Comparison of ENCODE assay signal across 29 mouse cellular contexts in the genomic region with DNA sequence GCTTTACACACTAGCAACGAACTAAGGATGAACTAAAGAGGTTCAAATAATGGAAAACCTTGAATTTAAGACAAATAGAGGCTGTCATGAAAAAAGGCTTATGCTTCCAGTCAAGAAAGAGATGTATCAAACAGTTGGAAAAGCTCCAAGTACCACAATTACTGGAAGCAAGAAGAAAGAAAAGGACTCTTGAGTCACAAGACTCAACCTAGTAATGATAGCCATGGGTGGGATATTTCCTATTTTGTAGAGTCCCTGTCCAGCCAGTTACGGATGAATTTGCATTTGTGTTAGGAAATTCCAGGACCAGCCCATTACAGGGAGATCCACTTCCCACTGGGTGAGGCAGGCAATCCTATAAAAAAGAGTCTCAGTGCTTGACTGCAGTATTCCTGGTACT. TPM values are rescaled to one million over a fixed set of nuclear protein-coding genes. Genes with fewer than 3 reads are reported as not detected.
DNase-seq lines count a peak whose midpoint lies in the region; ATAC-seq and TF ChIP-seq lines count a peak whose summit lies in the region.
"Had no signal": no experiment of that assay in that cellular context is flagged by ENCODE, and none has a peak within 500 bp of the region (broad histone marks: within the 10 kb centered on the region; RNA-seq: fewer than 3 reads in every experiment).

A gene (plus strand): TSS at position 301 of the 400 bp plus-strand sequence.

- WGBS in stomach, postnatal 0 days, result 71% methylated on average over 2 of the region's 2 CpGs
- WGBS in forebrain, embryonic 15.5 days, result 57% methylated on average over 2 of the region's 2 CpGs

- no peak within 1 kb of the TSS for H3K4me2 ChIP-seq in stomach, postnatal 0 days (replicated peaks; ENCODE audit: low read depth)
- no peak within 1 kb of the TSS for H3K4me2 ChIP-seq in forebrain, embryonic 15.5 days (replicated peaks)

- no peaks in the 10 kb centered on the region for H3K9me3 ChIP-seq in stomach, postnatal 0 days (ENCODE audit: control insufficient read depth, low read length)
- no peaks in the 10 kb centered on the region for H3K9me3 ChIP-seq in forebrain, embryonic 15.5 days

- TF ChIP-seq EP300 in stomach, postnatal 0 days (optimal IDR thresholded peaks at IDR 0.05), result no peak

- H3K4me1 ChIP-seq in stomach, postnatal 0 days (replicated peaks; ENCODE audit: control insufficient read depth, insufficient read depth), result no peaks in the 10 kb centered on the region
- H3K4me1 ChIP-seq in forebrain, embryonic 15.5 days, result no peaks in the 10 kb centered on the region

- H3K27me3 ChIP-seq in stomach, postnatal 0 days (ENCODE audit: control insufficient read depth, insufficient read depth, low read length), result no peaks in the 10 kb centered on the region
- no peaks in the 10 kb centered on the region for H3K27me3 ChIP-seq in forebrain, embryonic 15.5 days
- H3K27me3 ChIP-seq: CH12.LX, Patski had no signal

- no peak within 1 kb of the TSS for H3K9ac ChIP-seq in stomach, postnatal 0 days (ENCODE audit: low read length)
- H3K9ac ChIP-seq in forebrain, embryonic 15.5 days (replicated peaks), result no peak within 1 kb of the TSS

- no peaks in the 10 kb centered on the region for H3K36me3 ChIP-seq in stomach, postnatal 0 days (ENCODE audit: control insufficient read depth, insufficient read depth, low read length)
- H3K36me3 ChIP-seq in forebrain, embryonic 15.5 days, result no peaks in the 10 kb centered on the region
- H3K36me3 ChIP-seq: G1E had no signal

- H3K4me3 ChIP-seq in stomach, postnatal 0 days (ENCODE audit: low read depth, low read length), result no peak within 1 kb of the TSS
- H3K4me3 ChIP-seq in forebrain, embryonic 15.5 days, result no peak within 1 kb of the TSS

- DNase-seq in ES-CJ7 (ENCODE audit: low read depth, low spot score) (peak; percentile 3), R1 (ENCODE audit: low read depth, low spot score) (peak; percentile 38), ZHBTc4 (ENCODE audit: low read depth, low spot score) (peak; percentile 18)
- no peak for DNase-seq in stomach, postnatal 0 days (ENCODE audit: low spot score)
- DNase-seq in adrenal gland, postnatal 25 days, result no peak
- no peak for DNase-seq in natural killer cell, adult 2 months (ENCODE audit: low spot score in 2 of 2)
- DNase-seq in kidney, postnatal 25 days, result no peak
- DNase-seq: adrenal gland, adult 2 months; adrenal gland, adult 8-10 months; adrenal gland, postnatal 10 days; adrenal gland, postnatal 14 days; adrenal gland, postnatal 36 days; B cell, adult 2 months; cerebellum, adult 11 months; cerebellum, adult 11-12 months; cerebellum, adult 18-20 months; cerebellum, adult 2 months; cerebellum, adult 8-10 months; cerebellum, adult 9-10 months had no signal

- no peak for TF ChIP-seq CTCF in stomach, postnatal 0 days (IDR thresholded peaks at IDR 0.05; ENCODE audit: low read depth)

- ATAC-seq in stomach, postnatal 0 days (ENCODE audit: low FRiP score, low TSS enrichment), result no peak
- no peak for ATAC-seq in forebrain, embryonic 15.5 days (replicated peaks)
- ATAC-seq: activated CD4-positive, CD25-positive, alpha-beta regulatory T cell, adult 4 months; CD4-positive, CD25-positive, alpha-beta regulatory T cell, adult 4 months; Patski had no signal

- no peak within 1 kb of the TSS for H3K27ac ChIP-seq in stomach, postnatal 0 days (replicated peaks)
- H3K27ac ChIP-seq in forebrain, embryonic 15.5 days (replicated peaks), result no peak within 1 kb of the TSS

RNA-seq across cellular contexts. Expression of the gene that starts here (rescaled TPM):
- polyA plus RNA-seq in stomach, postnatal 0 days (2015; fragmentation: Nextera tagmentation; extraction: Ambion mirVana), result 20.8 and 22.8 TPM in 2 replicates
- total RNA-seq in adrenal gland, postnatal 25 days (2021), result not detected in 2 replicates
- polyA plus RNA-seq in forebrain, embryonic 15.5 days (2015; fragmentation: Nextera tagmentation; extraction: Ambion mirVana), result not detected in 2 replicates
- total RNA-seq: adrenal gland, adult 18-20 months; adrenal gland, adult 2 months; adrenal gland, adult 8-10 months; adrenal gland, postnatal 10 days; adrenal gland, postnatal 14 days; adrenal gland, postnatal 36 days; adrenal gland, postnatal 4 days; CH12.LX; ES-E14; G1E; MEL had no signal
- polyA plus RNA-seq: activated CD4-positive, CD25-positive, alpha-beta regulatory T cell, adult 4 months; adrenal gland, adult 2 months; CD4-positive, CD25-positive, alpha-beta regulatory T cell, adult 4 months; cerebellum, adult 2 months; G1E; Patski had no signal

Comparison
In these comparisons a context has a peak if more than half of its experiments do, and no peak if none do; other contexts are left out.
1. RNA of the gene that starts here (polyA plus RNA-seq): 20.8 to 22.8 TPM in stomach, postnatal 0 days; not detected in forebrain, embryonic 15.5 days; every median in the first group is over 10 times any median in the second.
2. DNase-seq: peak in ES-CJ7 (single experiment), R1 (single experiment) and ZHBTc4 (single experiment); none in stomach, postnatal 0 days (single experiment), adrenal gland, postnatal 25 days (single experiment), natural killer cell, adult 2 months (0 of 2) and kidney, postnatal 25 days (0 of 2).